Comparison of ENCODE assay signal across 21 mouse cellular contexts in genomic region chr5:55135293-55135947, GRCm38 (mm10).
DNase-seq lines count a peak whose midpoint lies in the region; ATAC-seq lines count a peak whose summit lies in the region.
"Had no signal": no experiment of that assay in that cellular context is flagged by ENCODE, and none has a peak within 500 bp of the region (broad histone marks: within the 10 kb centered on the region; RNA-seq: fewer than 3 reads in every experiment).

No protein-coding gene starts in this region.

- H3K4me3 ChIP-seq in forebrain, embryonic 12.5 days (replicated peaks) = no peak overlapping the region
- H3K4me3 ChIP-seq in forebrain, embryonic 10.5 days = no peak overlapping the region
- no peak overlapping the region for H3K4me3 ChIP-seq in midbrain, embryonic 14.5 days (replicated peaks; ENCODE audit: low read depth, low read length)
- H3K4me3 ChIP-seq: embryonic facial prominence, embryonic 13.5 days; heart, embryonic 10.5 days; limb, embryonic 13.5 days; liver, embryonic 13.5 days had no signal

- H3K9me3 ChIP-seq in forebrain, embryonic 12.5 days = no peaks in the 10 kb centered on the region
- H3K9me3 ChIP-seq in forebrain, embryonic 10.5 days = no peaks in the 10 kb centered on the region
- no peaks in the 10 kb centered on the region for H3K9me3 ChIP-seq in midbrain, embryonic 14.5 days (ENCODE audit: control insufficient read depth, low read length)
- H3K9me3 ChIP-seq: embryonic facial prominence, embryonic 13.5 days; heart, embryonic 10.5 days; limb, embryonic 13.5 days; liver, embryonic 13.5 days had no signal

- H3K9ac ChIP-seq in forebrain, embryonic 12.5 days = no peak overlapping the region
- no peak overlapping the region for H3K9ac ChIP-seq in midbrain, embryonic 14.5 days (replicated peaks; ENCODE audit: low read length)
- H3K9ac ChIP-seq: embryonic facial prominence, embryonic 13.5 days; limb, embryonic 13.5 days; liver, embryonic 13.5 days; lung, embryonic 14.5 days had no signal

- no peak overlapping the region for H3K4me2 ChIP-seq in forebrain, embryonic 12.5 days
- no peak overlapping the region for H3K4me2 ChIP-seq in midbrain, embryonic 14.5 days (ENCODE audit: low read length)
- H3K4me2 ChIP-seq: embryonic facial prominence, embryonic 13.5 days; limb, embryonic 13.5 days; liver, embryonic 13.5 days; lung, embryonic 14.5 days had no signal

- no peaks in the 10 kb centered on the region for H3K36me3 ChIP-seq in forebrain, embryonic 12.5 days (replicated peaks)
- H3K36me3 ChIP-seq in forebrain, embryonic 10.5 days (replicated peaks) = no peaks in the 10 kb centered on the region
- no peaks in the 10 kb centered on the region for H3K36me3 ChIP-seq in midbrain, embryonic 14.5 days (ENCODE audit: control insufficient read depth, insufficient read depth, low read length)
- H3K36me3 ChIP-seq: embryonic facial prominence, embryonic 13.5 days; heart, embryonic 10.5 days; limb, embryonic 13.5 days; liver, embryonic 13.5 days had no signal

- no peaks in the 10 kb centered on the region for H3K4me1 ChIP-seq in forebrain, embryonic 12.5 days
- no peaks in the 10 kb centered on the region for H3K4me1 ChIP-seq in forebrain, embryonic 10.5 days
- H3K4me1 ChIP-seq in midbrain, embryonic 14.5 days (ENCODE audit: control insufficient read depth, insufficient read depth, low read length) = no peaks in the 10 kb centered on the region
- H3K4me1 ChIP-seq: embryonic facial prominence, embryonic 13.5 days; heart, embryonic 10.5 days; limb, embryonic 13.5 days; liver, embryonic 13.5 days had no signal

- WGBS in forebrain, embryonic 12.5 days = 51% methylated on average over 9 of the region's 9 CpGs
- 80% methylated on average over 9 of the region's 9 CpGs for WGBS in forebrain, embryonic 10.5 days
- 66% methylated on average over 9 of the region's 9 CpGs for WGBS in midbrain, embryonic 14.5 days

- no peak overlapping the region for H3K27ac ChIP-seq in forebrain, embryonic 12.5 days
- H3K27ac ChIP-seq in forebrain, embryonic 10.5 days = no peak overlapping the region
- H3K27ac ChIP-seq in midbrain, embryonic 14.5 days (replicated peaks; ENCODE audit: low read depth, low read length) = no peak overlapping the region
- H3K27ac ChIP-seq: embryonic facial prominence, embryonic 13.5 days; heart, embryonic 10.5 days; limb, embryonic 13.5 days; liver, embryonic 13.5 days; stomach, postnatal 0 days had no signal

- no peaks in the 10 kb centered on the region for H3K27me3 ChIP-seq in forebrain, embryonic 12.5 days
- H3K27me3 ChIP-seq in forebrain, embryonic 10.5 days (ENCODE audit: poor library complexity, severe bottlenecking) = no peaks in the 10 kb centered on the region
- no peaks in the 10 kb centered on the region for H3K27me3 ChIP-seq in midbrain, embryonic 14.5 days (ENCODE audit: control insufficient read depth, insufficient read depth, low read length)
- H3K27me3 ChIP-seq: CH12.LX; embryonic facial prominence, embryonic 13.5 days; limb, embryonic 13.5 days; liver, embryonic 13.5 days had no signal

- peak; percentile 36; the same call in 1 of the 2 replicates for ATAC-seq in forebrain, embryonic 12.5 days (ENCODE audit: low FRiP score)
- ATAC-seq in midbrain, embryonic 14.5 days (ENCODE audit: low FRiP score, low TSS enrichment) = 0 out of 2 replicates have a peak, but pooled peaks have one; percentile 37
- ATAC-seq in erythroid progenitor cell, adult 5-6 weeks (replicated peaks; ENCODE audit: low FRiP score, poor library complexity, severe bottlenecking) = no peak
- ATAC-seq: inflammation-experienced regulatory T-cells, adult 6 months had no signal

- DNase-seq in forebrain, embryonic 10.5 days (ENCODE audit: extremely low spot score, low spot score) = no peak
- DNase-seq in retina, postnatal 1 day = peak; percentile 9
- DNase-seq in retina, embryonic 14.5 days (ENCODE audit: low spot score) = no peak
- DNase-seq in midbrain, embryonic 14.5 days = peak; percentile 39
- no peak for DNase-seq in cerebellum, postnatal 36 days
- DNase-seq in ovary, postnatal 10 days (ENCODE audit: low spot score) = no peak
- DNase-seq: cerebellum, adult 9-11 months; heart, postnatal 10 days; kidney, adult 2 months; kidney, postnatal 10 days; liver, embryonic 13.5 days; lung, embryonic 14.5 days; lung, postnatal 4 days had no signal

Comparison
In these comparisons a context has a peak if more than half of its experiments do, and no peak if none do; other contexts are left out.
1. DNase-seq: peak in retina, postnatal 1 day (single experiment) and midbrain, embryonic 14.5 days (single experiment); none in forebrain, embryonic 10.5 days (single experiment), retina, embryonic 14.5 days (single experiment), cerebellum, postnatal 36 days (0 of 2) and ovary, postnatal 10 days (single experiment).